Mouse (Mus musculus): ENCODE results near the gene Stk35. TPM values are rescaled to one million over a fixed set of nuclear protein-coding genes. Genes with fewer than 3 reads are reported as not detected.

Stk35 gene
- polyA plus RNA-seq, 1 experiment from 2014 or later: 9.0 TPM

GRCm38 (mm10) chr2:129851512-129851911, 51.2 kb downstream of the Stk35 start:
- H3K36me3 ChIP-seq (ENCODE audit: control insufficient read depth, insufficient read depth): no peaks in the 10 kb centered on the region
- 63% methylated on average over 4 of the region's 4 CpGs for whole genome bisulfite sequencing
- peak; percentile 54; the same call in 1 of the 2 replicates for ATAC-seq
- no peak overlapping the region for H3K9ac ChIP-seq (replicated peaks; ENCODE audit: low read depth, low read length)
- no peaks in the 10 kb centered on the region for H3K4me1 ChIP-seq (replicated peaks; ENCODE audit: control insufficient read depth, insufficient read depth, low read length)
- no peak overlapping the region for H3K27ac ChIP-seq (ENCODE audit: low read length)
- H3K4me2 ChIP-seq (ENCODE audit: low read length): no peak overlapping the region
- H3K4me3 ChIP-seq (replicated peaks; ENCODE audit: low read length): no peak overlapping the region
- no peaks in the 10 kb centered on the region for H3K27me3 ChIP-seq (replicated peaks; ENCODE audit: control insufficient read depth, insufficient read depth, low read length)
- H3K9me3 ChIP-seq (ENCODE audit: control insufficient read depth, low read length): no peaks in the 10 kb centered on the region

- no peak overlapping the region for H3K9ac ChIP-seq (replicated peaks; ENCODE audit: low read depth, low read length)
- no peaks in the 10 kb centered on the region for H3K36me3 ChIP-seq (ENCODE audit: control insufficient read depth, insufficient read depth)
- H3K9me3 ChIP-seq (ENCODE audit: control insufficient read depth, low read length): no peaks in the 10 kb centered on the region
- ATAC-seq: no peak
- 77% methylated on average over 5 of the region's 5 CpGs for WGBS
- H3K27me3 ChIP-seq (replicated peaks; ENCODE audit: control insufficient read depth, insufficient read depth, low read length): no peaks in the 10 kb centered on the region
- H3K4me3 ChIP-seq (replicated peaks; ENCODE audit: low read length): no peak overlapping the region
- no peak overlapping the region for H3K27ac ChIP-seq (ENCODE audit: low read length)
- H3K4me2 ChIP-seq (ENCODE audit: low read length): no peak overlapping the region
- H3K4me1 ChIP-seq (replicated peaks; ENCODE audit: control insufficient read depth, insufficient read depth, low read length): no peaks in the 10 kb centered on the region
Observed at GRCm38 (mm10) chr2:129863256-129863655, 62.9 kb downstream of the Stk35 start.

- H3K4me3 ChIP-seq (replicated peaks; ENCODE audit: low read length): no peak overlapping the region
- no peaks in the 10 kb centered on the region for H3K27me3 ChIP-seq (replicated peaks; ENCODE audit: control insufficient read depth, insufficient read depth, low read length)
- H3K36me3 ChIP-seq (ENCODE audit: control insufficient read depth, insufficient read depth): no peaks in the 10 kb centered on the region
- WGBS: 62% methylated on average over 3 of the region's 3 CpGs
- no peak overlapping the region for H3K4me2 ChIP-seq (ENCODE audit: low read length)
- no peak overlapping the region for H3K9ac ChIP-seq (replicated peaks; ENCODE audit: low read depth, low read length)
- ATAC-seq: no peak
- no peaks in the 10 kb centered on the region for H3K9me3 ChIP-seq (ENCODE audit: control insufficient read depth, low read length)
- H3K4me1 ChIP-seq (replicated peaks; ENCODE audit: control insufficient read depth, insufficient read depth, low read length): no peaks in the 10 kb centered on the region
- no peak overlapping the region for H3K27ac ChIP-seq (ENCODE audit: low read length)
Observed at GRCm38 (mm10) chr2:129864958-129865357, 64.6 kb downstream of the Stk35 start.

- H3K4me2 ChIP-seq (ENCODE audit: low read length): no peak overlapping the region
- H3K36me3 ChIP-seq (ENCODE audit: control insufficient read depth, insufficient read depth): no peaks in the 10 kb centered on the region
- no peaks in the 10 kb centered on the region for H3K27me3 ChIP-seq (replicated peaks; ENCODE audit: control insufficient read depth, insufficient read depth, low read length)
- H3K4me3 ChIP-seq (replicated peaks; ENCODE audit: low read length): no peak overlapping the region
- no peak overlapping the region for H3K27ac ChIP-seq (ENCODE audit: low read length)
- ATAC-seq: no peak
- H3K4me1 ChIP-seq (replicated peaks; ENCODE audit: control insufficient read depth, insufficient read depth, low read length): no peaks in the 10 kb centered on the region
- no peaks in the 10 kb centered on the region for H3K9me3 ChIP-seq (ENCODE audit: control insufficient read depth, low read length)
- 88% methylated on average over 5 of the region's 5 CpGs for WGBS
- no peak overlapping the region for H3K9ac ChIP-seq (replicated peaks; ENCODE audit: low read depth, low read length)
Observed at GRCm38 (mm10) chr2:129869151-129869550, 68.8 kb downstream of the Stk35 start.

- Histone ChIP-seq H3K27ac (ENCODE audit: low read length) (no peak overlapping the region), H3K4me2 (ENCODE audit: low read length) (no peak overlapping the region), H3K9ac (replicated peaks; ENCODE audit: low read depth, low read length) (no peak overlapping the region), H3K36me3 (ENCODE audit: control insufficient read depth, insufficient read depth) (no peaks in the 10 kb centered on the region), H3K4me1 (replicated peaks; ENCODE audit: control insufficient read depth, insufficient read depth, low read length) (no peaks in the 10 kb centered on the region; the same call in 1 of the 2 replicates), H3K27me3 (replicated peaks; ENCODE audit: control insufficient read depth, insufficient read depth, low read length) (no peaks in the 10 kb centered on the region), H3K9me3 (ENCODE audit: control insufficient read depth, low read length) (no peaks in the 10 kb centered on the region), H3K4me3 (replicated peaks; ENCODE audit: low read length) (no peak overlapping the region)
- WGBS: 86% methylated on average over 5 of the region's 5 CpGs
- no peak for ATAC-seq
Observed at GRCm38 (mm10) chr2:129871246-129871645, 70.9 kb downstream of the Stk35 start.

GRCm38 (mm10) chr2:129872071-129872470, 71.8 kb downstream of the Stk35 start:
- ATAC-seq: no peak
- Histone ChIP-seq H3K4me3 (replicated peaks; ENCODE audit: low read length) (no peak overlapping the region), H3K36me3 (ENCODE audit: control insufficient read depth, insufficient read depth) (no peaks in the 10 kb centered on the region), H3K27me3 (replicated peaks; ENCODE audit: control insufficient read depth, insufficient read depth, low read length) (no peaks in the 10 kb centered on the region), H3K4me2 (ENCODE audit: low read length) (no peak overlapping the region), H3K9ac (replicated peaks; ENCODE audit: low read depth, low read length) (no peak overlapping the region), H3K9me3 (ENCODE audit: control insufficient read depth, low read length) (no peaks in the 10 kb centered on the region), H3K27ac (ENCODE audit: low read length) (no peak overlapping the region), H3K4me1 (replicated peaks; ENCODE audit: control insufficient read depth, insufficient read depth, low read length) (no peaks in the 10 kb centered on the region; the same call in 1 of the 2 replicates)
- 84% methylated on average over 7 of the region's 7 CpGs for WGBS

GRCm38 (mm10) chr2:129873489-129873888, 73.2 kb downstream of the Stk35 start:
- H3K9ac ChIP-seq (replicated peaks; ENCODE audit: low read depth, low read length): no peak overlapping the region; the same call in 1 of the 2 replicates
- peak; percentile 93 for ATAC-seq
- no peaks in the 10 kb centered on the region; the same call in 1 of the 2 replicates for H3K4me1 ChIP-seq (replicated peaks; ENCODE audit: control insufficient read depth, insufficient read depth, low read length)
- H3K27me3 ChIP-seq (replicated peaks; ENCODE audit: control insufficient read depth, insufficient read depth, low read length): no peaks in the 10 kb centered on the region
- no peak overlapping the region for H3K4me2 ChIP-seq (ENCODE audit: low read length)
- no peaks in the 10 kb centered on the region for H3K9me3 ChIP-seq (ENCODE audit: control insufficient read depth, low read length)
- H3K4me3 ChIP-seq (replicated peaks; ENCODE audit: low read length): no peak overlapping the region
- H3K36me3 ChIP-seq (ENCODE audit: control insufficient read depth, insufficient read depth): no peaks in the 10 kb centered on the region
- WGBS: 3% methylated on average over 5 of the region's 5 CpGs
- H3K27ac ChIP-seq (ENCODE audit: low read length): no peak overlapping the region

- no peaks in the 10 kb centered on the region for H3K27me3 ChIP-seq (replicated peaks; ENCODE audit: control insufficient read depth, insufficient read depth, low read length)
- no peak overlapping the region for H3K27ac ChIP-seq (ENCODE audit: low read length)
- no peak overlapping the region for H3K4me3 ChIP-seq (replicated peaks; ENCODE audit: low read length)
- ATAC-seq: peak; percentile 51
- no peak overlapping the region for H3K9ac ChIP-seq (replicated peaks; ENCODE audit: low read depth, low read length)
- WGBS: 29% methylated on average over 9 of the region's 9 CpGs
- H3K9me3 ChIP-seq (ENCODE audit: control insufficient read depth, low read length): no peaks in the 10 kb centered on the region
- no peaks in the 10 kb centered on the region for H3K36me3 ChIP-seq (ENCODE audit: control insufficient read depth, insufficient read depth)
- H3K4me1 ChIP-seq (replicated peaks; ENCODE audit: control insufficient read depth, insufficient read depth, low read length): no peaks in the 10 kb centered on the region; the same call in 1 of the 2 replicates
- H3K4me2 ChIP-seq (ENCODE audit: low read length): no peak overlapping the region
Observed at GRCm38 (mm10) chr2:129874084-129874483, 73.8 kb downstream of the Stk35 start.

- Histone ChIP-seq H3K9me3 (ENCODE audit: control insufficient read depth, low read length) (no peaks in the 10 kb centered on the region), H3K27me3 (replicated peaks; ENCODE audit: control insufficient read depth, insufficient read depth, low read length) (no peaks in the 10 kb centered on the region), H3K4me3 (replicated peaks; ENCODE audit: low read length) (no peak overlapping the region), H3K4me1 (replicated peaks; ENCODE audit: control insufficient read depth, insufficient read depth, low read length) (no peaks in the 10 kb centered on the region; the same call in 1 of the 2 replicates), H3K27ac (ENCODE audit: low read length) (no peak overlapping the region), H3K9ac (replicated peaks; ENCODE audit: low read depth, low read length) (no peak overlapping the region), H3K4me2 (ENCODE audit: low read length) (no peak overlapping the region), H3K36me3 (ENCODE audit: control insufficient read depth, insufficient read depth) (no peaks in the 10 kb centered on the region)
- 0 out of 2 replicates have a peak, but pooled peaks have one; percentile 5 for ATAC-seq
- WGBS: 66% methylated on average over 10 of the region's 10 CpGs
Observed at GRCm38 (mm10) chr2:129874509-129875095, 74.3 kb downstream of the Stk35 start.

GRCm38 (mm10) chr2:129876935-129877334, 76.6 kb downstream of the Stk35 start:
- Histone ChIP-seq H3K4me3 (replicated peaks; ENCODE audit: low read length) (no peak overlapping the region), H3K4me2 (ENCODE audit: low read length) (no peak overlapping the region)

More at GRCm38 (mm10) chr2:129876935-129877334, 76.6 kb downstream of the Stk35 start:
- ATAC-seq: no peak
- Histone ChIP-seq H3K9me3 (ENCODE audit: control insufficient read depth, low read length) (no peaks in the 10 kb centered on the region), H3K27me3 (replicated peaks; ENCODE audit: control insufficient read depth, insufficient read depth, low read length) (no peaks in the 10 kb centered on the region), H3K9ac (replicated peaks; ENCODE audit: low read depth, low read length) (no peak overlapping the region), H3K36me3 (ENCODE audit: control insufficient read depth, insufficient read depth) (no peaks in the 10 kb centered on the region), H3K4me1 (replicated peaks; ENCODE audit: control insufficient read depth, insufficient read depth, low read length) (no peaks in the 10 kb centered on the region; the same call in 1 of the 2 replicates), H3K27ac (ENCODE audit: low read length) (no peak overlapping the region)
